Comparison of ENCODE assay signal across 8 mouse cellular contexts in genomic region chr9:107568331-107569261, GRCm38 (mm10). TPM values are rescaled to one million over a fixed set of nuclear protein-coding genes. Genes with fewer than 3 reads are reported as not detected.
A peak's percentile ranks its signal among the peaks of the same experiment; 100 is the strongest.
DNase-seq lines count a peak whose midpoint lies in the region; ATAC-seq and TF ChIP-seq lines count a peak whose summit lies in the region.

No protein-coding gene starts in this region.

- H3K27ac ChIP-seq in cortical plate, adult 2 months (ENCODE audit: insufficient read depth, low read length) = peak overlapping the region; percentile 81

- peak; percentile 31; the same call in 1 of the 2 replicates for TF ChIP-seq POLR2A in cortical plate, adult 2 months (IDR thresholded peaks at IDR 0.05; ENCODE audit: extremely low read depth, insufficient read depth, low read length)

- peaks cover 11% of the 10 kb centered on the region for H3K4me1 ChIP-seq in cortical plate, adult 2 months (ENCODE audit: control insufficient read depth, insufficient read depth, low read length)

- TF ChIP-seq CTCF in cortical plate, adult 2 months (IDR thresholded peaks at IDR 0.05; ENCODE audit: extremely low read depth, insufficient read depth, low read length) = no peak

- peak; percentile 89 to 96 for DNase-seq in adrenal gland, adult (ENCODE audit: inconsistent age in 2 of 2, low spot score in 1 of 2)
- DNase-seq in gastrocnemius, postnatal 10 days = peak; percentile 80
- peak; percentile 93 for DNase-seq in induced T-regulatory cell, adult 2 months (ENCODE audit: low read depth)
- DNase-seq in left cerebral cortex, postnatal 25 days (ENCODE audit: low spot score in 2 of 2) = peak; percentile 78 to 83
- peak; percentile 81 for DNase-seq in right cerebral cortex, postnatal 14 days
- peak; percentile 79 to 88 for DNase-seq in urinary bladder, postnatal 36 days (ENCODE audit: low spot score in 2 of 2)

- ATAC-seq in megakaryocyte-erythroid progenitor cell, adult 5-6 weeks (replicated peaks; ENCODE audit: low FRiP score, low TSS enrichment, poor library complexity, severe bottlenecking) = peak; percentile 55

- H3K4me3 ChIP-seq in cortical plate, adult 2 months (ENCODE audit: insufficient read depth, low read length) = peak overlapping the region; percentile 89

- intact Hi-C loops in left cerebral cortex, postnatal 25 days (cut with DNase I) = no loop called here

RNA-seq across cellular contexts. Expression of gene Hyal2, which starts 0.9 kb away (rescaled TPM):
- 9.7 and 10.3 TPM in 2 replicates for polyA plus RNA-seq in cortical plate, adult 2 months (2012; rRNA removed)
- total RNA-seq in gastrocnemius, postnatal 10 days (2021) = 10 to 100 TPM; 14.4 to 27.5 TPM
- 10 to 100 TPM in 1 of 2 experiments, 1 to 10 TPM in 1; 9.3 to 10.1 TPM for total RNA-seq in left cerebral cortex, postnatal 25 days (2021)
- total RNA-seq in megakaryocyte-erythroid progenitor cell, adult 5-6 weeks (2014; fragmentation: Nextera tagmentation) = 7.6 and 23.6 TPM in 2 replicates
- total RNA-seq in megakaryocyte-erythroid progenitor cell, adult 5-6 weeks (2017) = 5.4 and 8.3 TPM in 2 replicates

RNA-seq across cellular contexts. Expression of gene Tusc2, which starts 5.5 kb away (rescaled TPM):
- 139 and 143 TPM in 2 replicates for polyA plus RNA-seq in cortical plate, adult 2 months (2012; rRNA removed)
- 10 to 100 TPM; 18.7 to 20.9 TPM for total RNA-seq in gastrocnemius, postnatal 10 days (2021)
- total RNA-seq in left cerebral cortex, postnatal 25 days (2021) = 10 to 100 TPM; 86.5 to 94.7 TPM
- total RNA-seq in megakaryocyte-erythroid progenitor cell, adult 5-6 weeks (2014; fragmentation: Nextera tagmentation) = 27.2 and 33.6 TPM in 2 replicates
- 15.6 and 26.1 TPM in 2 replicates for total RNA-seq in megakaryocyte-erythroid progenitor cell, adult 5-6 weeks (2017)

RNA-seq across cellular contexts. Expression of gene Hyal1, which starts 8.1 kb away (rescaled TPM):
- polyA plus RNA-seq in cortical plate, adult 2 months (2012; rRNA removed) = 5.0 and 5.7 TPM in 2 replicates
- 1 to 10 TPM; 2.5 to 5.0 TPM for total RNA-seq in gastrocnemius, postnatal 10 days (2021)
- total RNA-seq in left cerebral cortex, postnatal 25 days (2021) = 1 to 10 TPM; 5.0 to 7.4 TPM
- total RNA-seq in megakaryocyte-erythroid progenitor cell, adult 5-6 weeks (2014; fragmentation: Nextera tagmentation) = 1.1 and 5.9 TPM in 2 replicates
- total RNA-seq in megakaryocyte-erythroid progenitor cell, adult 5-6 weeks (2017) = 1.1 and 4.3 TPM in 2 replicates

RNA-seq across cellular contexts. Expression of gene Naa80, which starts 10.1 kb away (rescaled TPM):
- polyA plus RNA-seq in cortical plate, adult 2 months (2012; rRNA removed) = 13.8 and 13.9 TPM in 2 replicates
- total RNA-seq in gastrocnemius, postnatal 10 days (2021) = 10 to 100 TPM; 12.1 to 15.7 TPM
- 10 to 100 TPM; 10.8 to 11.3 TPM for total RNA-seq in left cerebral cortex, postnatal 25 days (2021)
- total RNA-seq in megakaryocyte-erythroid progenitor cell, adult 5-6 weeks (2014; fragmentation: Nextera tagmentation) = 46.2 and 49.0 TPM in 2 replicates
- 15.8 and 25.8 TPM in 2 replicates for total RNA-seq in megakaryocyte-erythroid progenitor cell, adult 5-6 weeks (2017)

RNA-seq across cellular contexts. Expression of gene Hyal3, which starts 12.0 kb away (rescaled TPM):
- 0.44 and 0.48 TPM in 2 replicates for polyA plus RNA-seq in cortical plate, adult 2 months (2012; rRNA removed)
- total RNA-seq in gastrocnemius, postnatal 10 days (2021) = 1 to 10 TPM in 1 of 2 experiments, under 1 TPM in 1; 0.28 to 1.1 TPM
- total RNA-seq in left cerebral cortex, postnatal 25 days (2021) = 1 to 10 TPM in 1 of 2 experiments, under 1 TPM in 1; 0.96 to 1.1 TPM
- 5.1 and 9.4 TPM in 2 replicates for total RNA-seq in megakaryocyte-erythroid progenitor cell, adult 5-6 weeks (2014; fragmentation: Nextera tagmentation)
- 0.61 and 3.3 TPM in 2 replicates for total RNA-seq in megakaryocyte-erythroid progenitor cell, adult 5-6 weeks (2017)

Comparison
In these comparisons a context has a peak if more than half of its experiments do, and no peak if none do; other contexts are left out.
1. Peak in every context shown above with its lines: DNase-seq, ATAC-seq, H3K4me3 ChIP-seq and H3K27ac ChIP-seq.